Comparison of ENCODE assay signal across 15 mouse cellular contexts in the genomic region with DNA sequence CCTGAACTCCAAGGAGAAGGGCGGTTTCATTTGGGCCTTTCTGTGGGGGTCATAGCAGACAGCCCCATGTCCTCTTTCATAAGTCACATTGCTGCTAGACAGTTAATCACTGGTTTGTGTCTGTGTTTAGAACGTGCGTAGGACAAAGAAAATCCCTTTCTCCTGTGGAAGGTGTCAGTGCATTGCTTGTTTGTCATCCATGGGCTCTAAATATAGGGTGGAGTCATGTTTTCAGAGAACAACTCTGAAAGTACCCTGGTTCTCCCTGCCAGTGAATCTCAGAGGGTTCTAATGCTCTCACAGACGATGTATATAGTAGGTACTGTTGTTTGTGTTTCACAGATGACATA.
DNase-seq lines count a peak whose midpoint lies in the region; ATAC-seq and TF ChIP-seq lines count a peak whose summit lies in the region.
"Had no signal": no experiment of that assay in that cellular context is flagged by ENCODE, and none has a peak within 500 bp of the region (broad histone marks: within the 10 kb centered on the region; RNA-seq: fewer than 3 reads in every experiment).

No protein-coding gene starts in this region.

- H3K27me3 ChIP-seq in forebrain, embryonic 10.5 days (ENCODE audit: poor library complexity, severe bottlenecking) = no peaks in the 10 kb centered on the region
- no peaks in the 10 kb centered on the region for H3K27me3 ChIP-seq in forebrain, postnatal 0 days (ENCODE audit: insufficient read depth, low read length)
- H3K27me3 ChIP-seq in limb, embryonic 10.5 days (ENCODE audit: low read depth, poor library complexity, severe bottlenecking) = no peaks in the 10 kb centered on the region
- H3K27me3 ChIP-seq: limb, embryonic 12.5 days; liver, embryonic 13.5 days had no signal

- peak overlapping the region; percentile 86 for H3K27ac ChIP-seq in layer of hippocampus, adult 2 months
- H3K27ac ChIP-seq in forebrain, embryonic 10.5 days = peak overlapping the region; percentile 80
- peak overlapping the region; percentile 62; the same call in 1 of the 2 replicates for H3K27ac ChIP-seq in forebrain, postnatal 0 days (ENCODE audit: low read depth, low read length)
- no peak overlapping the region for H3K27ac ChIP-seq in limb, embryonic 10.5 days
- H3K27ac ChIP-seq: limb, embryonic 12.5 days; liver, embryonic 13.5 days had no signal

- TF ChIP-seq CTCF in layer of hippocampus, adult 2 months (conservative IDR thresholded peaks at IDR 0.05) = no peak
- TF ChIP-seq CTCF in forebrain, postnatal 0 days (IDR thresholded peaks at IDR 0.05; ENCODE audit: low read depth) = no peak

- H3K36me3 ChIP-seq in forebrain, embryonic 10.5 days (replicated peaks) = no peaks in the 10 kb centered on the region
- H3K36me3 ChIP-seq in forebrain, postnatal 0 days (ENCODE audit: insufficient read depth) = no peaks in the 10 kb centered on the region
- no peaks in the 10 kb centered on the region for H3K36me3 ChIP-seq in limb, embryonic 10.5 days
- H3K36me3 ChIP-seq: limb, embryonic 12.5 days; liver, embryonic 13.5 days had no signal

- 84% methylated on average over 4 of the region's 4 CpGs for WGBS in forebrain, embryonic 10.5 days
- WGBS in forebrain, postnatal 0 days = 47% methylated on average over 4 of the region's 4 CpGs
- 85% methylated on average over 4 of the region's 4 CpGs for WGBS in limb, embryonic 10.5 days

- H3K9me3 ChIP-seq in forebrain, embryonic 10.5 days = no peaks in the 10 kb centered on the region
- no peaks in the 10 kb centered on the region for H3K9me3 ChIP-seq in forebrain, postnatal 0 days (ENCODE audit: low read length)
- no peaks in the 10 kb centered on the region for H3K9me3 ChIP-seq in limb, embryonic 10.5 days (replicated peaks)
- H3K9me3 ChIP-seq: limb, embryonic 12.5 days; liver, embryonic 13.5 days had no signal

- no peak overlapping the region for H3K9ac ChIP-seq in forebrain, postnatal 0 days
- H3K9ac ChIP-seq: limb, embryonic 12.5 days; liver, embryonic 13.5 days; lung, embryonic 14.5 days had no signal

- peak overlapping the region; percentile 35; the same call in 1 of the 2 replicates for H3K4me2 ChIP-seq in forebrain, postnatal 0 days (ENCODE audit: low read depth)
- H3K4me2 ChIP-seq: liver, embryonic 13.5 days; lung, embryonic 14.5 days had no signal

- peaks cover 31% of the 10 kb centered on the region for H3K4me1 ChIP-seq in forebrain, embryonic 10.5 days
- 0 out of 2 replicates have a peak, but pooled peaks cover 7% of the 10 kb centered on the region for H3K4me1 ChIP-seq in forebrain, postnatal 0 days (ENCODE audit: insufficient read depth)
- H3K4me1 ChIP-seq in limb, embryonic 10.5 days = no peaks in the 10 kb centered on the region
- H3K4me1 ChIP-seq: liver, embryonic 13.5 days had no signal

- no peak for DNase-seq in layer of hippocampus, adult 2 months (ENCODE audit: low spot score in 2 of 2)
- DNase-seq in layer of hippocampus, adult 9-10 months (ENCODE audit: low spot score) = no peak
- DNase-seq in brain, adult 2 months (ENCODE audit: low read depth, low spot score) = peak; percentile 67
- no peak for DNase-seq in forebrain, embryonic 10.5 days (ENCODE audit: extremely low spot score, low spot score)
- DNase-seq in forebrain, postnatal 0 days = no peak
- DNase-seq in limb, embryonic 10.5 days (ENCODE audit: low spot score) = no peak
- DNase-seq in spleen, adult 18-20 months = no peak
- DNase-seq: gastrocnemius, postnatal 25 days; kidney, adult 11 months; liver, embryonic 13.5 days; lung, embryonic 14.5 days; lung, postnatal 4 days; thymus, postnatal 36 days had no signal

- ATAC-seq in forebrain, postnatal 0 days = no peak
- no peak for ATAC-seq in granulocyte monocyte progenitor cell, adult 5-6 weeks (replicated peaks; ENCODE audit: poor library complexity, severe bottlenecking)

- no peak overlapping the region for H3K4me3 ChIP-seq in layer of hippocampus, adult 2 months
- H3K4me3 ChIP-seq in forebrain, embryonic 10.5 days = no peak overlapping the region
- H3K4me3 ChIP-seq in forebrain, postnatal 0 days (ENCODE audit: low read depth, low read length) = no peak overlapping the region
- no peak overlapping the region for H3K4me3 ChIP-seq in limb, embryonic 10.5 days
- H3K4me3 ChIP-seq: limb, embryonic 12.5 days; liver, embryonic 13.5 days had no signal
